Mouse (Mus musculus): ENCODE results near the gene Cdkn2b. TPM values are rescaled to one million over a fixed set of nuclear protein-coding genes. Genes with fewer than 3 reads are reported as not detected.

Cdkn2b gene
- not detected in 4 replicates for total RNA-seq (2023; ENCODE audit: inconsistent age)

DNA sequence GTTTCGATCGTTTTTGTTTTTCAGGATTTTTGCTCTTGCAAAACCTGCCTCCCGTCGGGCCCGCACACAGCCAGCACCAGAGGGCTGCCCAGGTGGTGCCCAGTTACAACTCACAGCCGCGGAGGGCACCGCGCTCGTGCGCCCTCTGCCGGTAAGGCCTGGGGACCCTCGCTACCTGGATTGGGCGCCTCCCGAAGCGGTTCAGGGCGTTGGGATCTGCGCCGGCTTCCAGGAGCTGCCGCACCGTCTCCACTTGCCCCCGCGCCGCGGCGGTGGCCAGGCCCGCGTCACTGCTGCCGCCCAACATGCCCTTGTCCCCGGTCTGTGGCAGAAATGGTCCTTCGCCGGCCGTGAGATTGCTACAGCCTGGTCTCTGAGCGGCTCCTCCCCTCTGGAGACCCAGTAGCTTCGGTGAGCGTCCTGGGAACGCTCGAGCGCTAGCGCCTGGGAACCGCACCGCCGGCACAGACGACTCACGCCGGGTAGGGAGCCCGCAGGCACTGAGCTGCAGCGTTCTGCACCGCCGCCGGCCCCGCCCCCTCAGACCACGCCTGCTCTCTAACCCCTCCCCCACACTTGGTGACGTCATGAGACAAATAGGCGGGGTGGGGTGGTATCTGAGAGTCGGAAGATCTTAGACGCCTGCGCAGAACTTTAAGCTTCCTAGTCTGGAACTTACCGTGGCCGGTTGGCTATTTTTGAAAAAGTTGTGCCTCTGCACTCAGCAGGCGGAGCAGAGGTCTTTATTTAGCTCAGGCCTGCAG is at the start of gene Cdkn2b:
Gene Cdkn2b (minus strand): TSS at position 549 of the 764 bp plus-strand sequence.

DNA sequence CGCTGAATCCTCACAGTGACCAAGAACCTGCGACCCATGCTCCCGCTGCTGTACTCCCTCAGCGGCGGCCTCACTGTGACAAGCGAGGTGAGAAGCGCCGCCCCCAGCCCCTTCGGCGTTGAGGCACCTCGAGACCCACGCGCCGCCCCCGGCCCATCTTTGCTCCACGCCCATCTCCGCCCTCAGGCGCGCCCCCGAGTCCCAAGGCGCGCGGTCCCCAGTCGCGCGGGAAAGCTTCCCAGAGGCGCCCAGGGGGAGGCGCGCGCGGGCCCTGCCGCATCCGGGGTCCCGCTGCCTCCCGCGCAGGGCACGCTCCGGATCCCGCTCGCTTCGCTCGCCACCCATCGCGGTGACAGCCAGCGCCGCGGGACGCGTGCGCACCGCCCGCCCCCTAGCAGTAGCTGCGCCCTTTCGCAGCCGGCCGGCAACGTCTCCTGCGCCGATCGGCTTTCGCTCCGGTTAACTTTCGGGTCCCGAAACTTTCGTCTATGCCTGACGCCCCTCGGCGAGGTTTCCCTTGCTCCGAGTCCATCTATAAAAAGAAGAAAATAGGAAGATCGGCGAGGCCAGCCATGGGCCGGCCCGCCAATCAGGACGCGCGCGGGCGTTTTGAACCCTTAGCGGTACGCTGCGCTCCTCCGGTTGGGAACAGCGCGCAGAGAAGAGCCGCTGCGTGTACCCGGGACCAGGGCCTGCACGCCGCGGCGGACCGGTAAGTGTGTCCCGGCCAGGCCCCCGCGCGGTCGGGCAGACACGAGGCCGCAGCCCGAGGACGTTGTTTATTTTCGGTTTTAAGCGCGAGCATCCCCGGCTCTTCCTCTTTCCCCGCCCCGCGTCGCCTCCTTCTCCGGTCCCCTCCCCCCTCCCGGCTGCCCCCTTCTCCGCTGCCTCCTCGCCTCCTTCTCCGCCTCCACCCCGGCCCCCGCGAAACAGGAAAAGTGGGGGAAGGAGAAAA is 16.1 kb downstream of the Cdkn2b start, which contains the start of gene Cdkn2a:
Gene Cdkn2a (minus strand): TSS at position 168 of the 955 bp plus-strand sequence.

Other genes starting within 250 kb of the Cdkn2b start
- 24.9 to 29.2 TPM (median 26.4 TPM) in 4 replicates for gene Mtap, start 173.9 kb downstream of the Cdkn2b start, total RNA-seq (2023; ENCODE audit: inconsistent age)
- not detected in 4 replicates for gene Cdkn2a, start 16.4 kb downstream of the Cdkn2b start, total RNA-seq (2023; ENCODE audit: inconsistent age)